Comparison of ENCODE assay signal across 19 mouse cellular contexts in genomic region chr3:52254496-52254895, GRCm38 (mm10). TPM values are rescaled to one million over a fixed set of nuclear protein-coding genes. Genes with fewer than 3 reads are reported as not detected.
DNase-seq lines count a peak whose midpoint lies in the region; ATAC-seq and TF ChIP-seq lines count a peak whose summit lies in the region.
"Had no signal": no experiment of that assay in that cellular context is flagged by ENCODE, and none has a peak within 500 bp of the region (broad histone marks: within the 10 kb centered on the region; RNA-seq: fewer than 3 reads in every experiment).

No protein-coding gene starts in this region.

- 8% methylated on average over 2 of the region's 2 CpGs for WGBS in intestine, embryonic 14.5 days
- 17% methylated on average over 2 of the region's 2 CpGs for WGBS in intestine, embryonic 15.5 days
- 2% methylated on average over 2 of the region's 2 CpGs for WGBS in heart, embryonic 10.5 days

- H3K4me1 ChIP-seq in intestine, embryonic 14.5 days (replicated peaks; ENCODE audit: control insufficient read depth, insufficient read depth, low read length) = no peaks in the 10 kb centered on the region
- peaks cover 5% of the 10 kb centered on the region; the same call in 1 of the 2 replicates for H3K4me1 ChIP-seq in intestine, embryonic 15.5 days (replicated peaks)
- H3K4me1 ChIP-seq in ES-Bruce4 (ENCODE audit: control insufficient read depth, insufficient read depth, low read length) = peaks cover 4% of the 10 kb centered on the region
- H3K4me1 ChIP-seq in bone marrow macrophage, adult 2 months (ENCODE audit: control insufficient read depth, insufficient read depth, low read length) = no peaks in the 10 kb centered on the region
- peaks cover 7% of the 10 kb centered on the region; the same call in 1 of the 2 replicates for H3K4me1 ChIP-seq in heart, embryonic 10.5 days

- no peak overlapping the region for H3K9ac ChIP-seq in intestine, embryonic 14.5 days (ENCODE audit: low read length)
- H3K9ac ChIP-seq in intestine, embryonic 15.5 days = no peak overlapping the region
- H3K9ac ChIP-seq in ES-Bruce4 (ENCODE audit: low read depth, poor library complexity, severe bottlenecking) = no peak overlapping the region
- H3K9ac ChIP-seq: embryonic facial prominence, embryonic 13.5 days; embryonic facial prominence, embryonic 15.5 days had no signal

- no peaks in the 10 kb centered on the region for H3K27me3 ChIP-seq in intestine, embryonic 14.5 days (replicated peaks; ENCODE audit: control insufficient read depth, insufficient read depth, low read length)
- no peaks in the 10 kb centered on the region for H3K27me3 ChIP-seq in intestine, embryonic 15.5 days (replicated peaks)
- no peaks in the 10 kb centered on the region for H3K27me3 ChIP-seq in ES-Bruce4 (ENCODE audit: control insufficient read depth, insufficient read depth, low read length, poor library complexity, severe bottlenecking)
- H3K27me3 ChIP-seq in heart, embryonic 10.5 days (ENCODE audit: insufficient read depth, poor library complexity, severe bottlenecking) = peaks cover 10% of the 10 kb centered on the region

- H3K9me3 ChIP-seq in intestine, embryonic 14.5 days (ENCODE audit: control insufficient read depth, low read length) = no peaks in the 10 kb centered on the region
- H3K9me3 ChIP-seq in intestine, embryonic 15.5 days = no peaks in the 10 kb centered on the region
- no peaks in the 10 kb centered on the region for H3K9me3 ChIP-seq in ES-Bruce4 (replicated peaks; ENCODE audit: control insufficient read depth, insufficient read depth, low read length, poor library complexity, severe bottlenecking)
- H3K9me3 ChIP-seq in heart, embryonic 10.5 days = no peaks in the 10 kb centered on the region
- H3K9me3 ChIP-seq: embryonic facial prominence, embryonic 13.5 days; embryonic facial prominence, embryonic 15.5 days; forebrain, embryonic 10.5 days had no signal

- H3K4me2 ChIP-seq in intestine, embryonic 14.5 days (ENCODE audit: low read length) = no peak overlapping the region
- H3K4me2 ChIP-seq in intestine, embryonic 15.5 days (replicated peaks) = no peak overlapping the region
- H3K4me2 ChIP-seq: embryonic facial prominence, embryonic 13.5 days; embryonic facial prominence, embryonic 15.5 days had no signal

- no peak for TF ChIP-seq POLR2A in ES-Bruce4 (IDR thresholded peaks at IDR 0.05; ENCODE audit: insufficient read depth, low read length)
- no peak for TF ChIP-seq POLR2A in bone marrow macrophage, adult 2 months (IDR thresholded peaks at IDR 0.05; ENCODE audit: borderline replicate concordance, low read depth, low read length)

- no peak for ATAC-seq in intestine, embryonic 14.5 days (replicated peaks; ENCODE audit: low FRiP score, low TSS enrichment, low read depth)
- ATAC-seq in intestine, embryonic 15.5 days = no peak
- ATAC-seq: activated CD4-positive, CD25-positive, alpha-beta regulatory T cell, adult 4 months; forebrain, embryonic 14.5 days; forebrain, embryonic 16.5 days had no signal

- TF ChIP-seq EP300 in ES-Bruce4 (IDR thresholded peaks at IDR 0.05; ENCODE audit: insufficient read depth, low read depth, low read length) = no peak

- TF ChIP-seq CTCF in ES-Bruce4 (IDR thresholded peaks at IDR 0.05; ENCODE audit: low read depth, low read length) = no peak
- TF ChIP-seq CTCF in bone marrow macrophage, adult 2 months (IDR thresholded peaks at IDR 0.05; ENCODE audit: low read depth, low read length) = 0 out of 2 replicates have a peak, but pooled peaks have one; percentile 8

- H3K27ac ChIP-seq in intestine, embryonic 14.5 days (ENCODE audit: low read depth) = no peak overlapping the region
- H3K27ac ChIP-seq in intestine, embryonic 15.5 days = no peak overlapping the region
- H3K27ac ChIP-seq in ES-Bruce4 (ENCODE audit: insufficient read depth, low read length) = peak overlapping the region; percentile 72
- H3K27ac ChIP-seq in bone marrow macrophage, adult 2 months (ENCODE audit: insufficient read depth, low read depth, low read length) = no peak overlapping the region
- no peak overlapping the region for H3K27ac ChIP-seq in heart, embryonic 10.5 days
- H3K27ac ChIP-seq: embryonic facial prominence, embryonic 13.5 days; embryonic facial prominence, embryonic 15.5 days; forebrain, embryonic 10.5 days had no signal

- peak; percentile 51 for DNase-seq in intestine, embryonic 14.5 days (ENCODE audit: low spot score)
- no peak for DNase-seq in heart, embryonic 10.5 days (ENCODE audit: low spot score)
- DNase-seq in layer of hippocampus, postnatal 10 days (ENCODE audit: low spot score in 2 of 2) = no peak
- no peak for DNase-seq in left cerebral cortex, adult 18-20 months (ENCODE audit: low spot score in 2 of 2)
- DNase-seq: adrenal gland, adult 8-10 months; cerebellum, adult 11 months; cerebellum, adult 8-10 months; cerebellum, adult 9-11 months had no signal

- no peak overlapping the region for H3K4me3 ChIP-seq in intestine, embryonic 14.5 days (ENCODE audit: low read depth, low read length)
- H3K4me3 ChIP-seq in intestine, embryonic 15.5 days (replicated peaks) = no peak overlapping the region
- no peak overlapping the region for H3K4me3 ChIP-seq in ES-Bruce4 (ENCODE audit: low read depth, low read length)
- no peak overlapping the region for H3K4me3 ChIP-seq in bone marrow macrophage, adult 2 months (ENCODE audit: insufficient read depth, low read length)
- H3K4me3 ChIP-seq in heart, embryonic 10.5 days = no peak overlapping the region
- H3K4me3 ChIP-seq: embryonic facial prominence, embryonic 13.5 days; embryonic facial prominence, embryonic 15.5 days; erythroblast, embryonic 14.5 days; forebrain, embryonic 10.5 days had no signal

- H3K36me3 ChIP-seq in intestine, embryonic 14.5 days (ENCODE audit: control insufficient read depth, insufficient read depth, low read length) = no peaks in the 10 kb centered on the region
- H3K36me3 ChIP-seq in intestine, embryonic 15.5 days = no peaks in the 10 kb centered on the region
- H3K36me3 ChIP-seq in ES-Bruce4 (ENCODE audit: control insufficient read depth, insufficient read depth, low read length, poor library complexity, severe bottlenecking) = no peaks in the 10 kb centered on the region
- H3K36me3 ChIP-seq in heart, embryonic 10.5 days = no peaks in the 10 kb centered on the region
- H3K36me3 ChIP-seq: embryonic facial prominence, embryonic 13.5 days; embryonic facial prominence, embryonic 15.5 days; forebrain, embryonic 10.5 days; G1E had no signal

RNA-seq across cellular contexts. Expression of gene Foxo1, which starts 13.6 kb away (rescaled TPM):
- polyA plus RNA-seq in intestine, embryonic 14.5 days (2014; fragmentation: Nextera tagmentation; extraction: Ambion mirVana) = 7.5 and 8.2 TPM in 2 replicates
- polyA plus RNA-seq in intestine, embryonic 15.5 days (2015; fragmentation: Nextera tagmentation; extraction: Ambion mirVana) = 5.8 and 6.4 TPM in 2 replicates
- polyA plus RNA-seq in ES-Bruce4 (2011; ENCODE audit: insufficient read depth, insufficient read length, low read depth, missing spikeins) = 22.9 and 23.8 TPM in 2 replicates
- 5.6 and 6.2 TPM in 2 replicates for polyA plus RNA-seq in bone marrow macrophage, adult 2 months (2012; ENCODE audit: insufficient read depth, insufficient read length, missing spikeins)
- 4.8 and 5.3 TPM in 2 replicates for polyA plus RNA-seq in heart, embryonic 10.5 days (2016; fragmentation: Nextera tagmentation; extraction: Ambion mirVana)
- total RNA-seq in layer of hippocampus, postnatal 10 days (2021) = 10 to 100 TPM; 20.6 to 24.5 TPM
- total RNA-seq in left cerebral cortex, adult 18-20 months (2021) = 10 to 100 TPM; 10.0 to 12.9 TPM
- polyA plus RNA-seq: G1E had no signal
